Mouse (Mus musculus): ENCODE results near the gene Bcr.
A peak's percentile ranks its signal among the peaks of the same experiment; 100 is the strongest.

DNA sequence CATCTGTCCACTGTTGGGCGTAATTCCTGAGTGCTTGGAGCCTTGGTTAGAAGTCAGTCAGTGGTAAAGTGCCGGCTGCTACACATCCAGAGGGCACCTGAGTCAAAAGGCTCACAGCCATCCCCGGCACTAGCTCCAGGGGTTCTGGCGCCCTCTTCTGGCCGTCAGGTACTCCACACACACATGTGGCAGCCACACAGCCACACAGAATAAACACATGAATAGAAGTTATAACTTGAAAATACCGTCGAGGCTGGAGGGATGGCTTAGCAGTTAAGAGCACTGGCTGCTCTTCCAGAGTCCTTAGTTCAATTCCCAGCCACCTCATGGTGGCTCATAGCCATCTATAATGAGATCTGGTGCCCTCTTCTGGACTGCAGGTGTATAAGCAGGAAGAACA, 131.3 kb downstream of the Bcr start:
- peak; percentile 46 for TF ChIP-seq CTCF (IDR thresholded peaks at IDR 0.05; ENCODE audit: low read depth)
- no peak for TF ChIP-seq EP300 (optimal IDR thresholded peaks at IDR 0.05)

Measured in stomach, postnatal 0 days (tissue).